Mouse (Mus musculus) hindbrain, embryonic 16.5 days (tissue): ENCODE results near the gene Csf2rb. TPM values are rescaled to one million over a fixed set of nuclear protein-coding genes. Genes with fewer than 3 reads are reported as not detected.

Source experiments
- ATAC-seq: fragments of 200-750 bp; cut with Nextera tagmentation; 2 replicates; pipeline ENCODE4 v1.8.0; 2017; ENCODE audit warnings: moderate TSS enrichment, moderate library complexity
- H3K27ac ChIP-seq: fragments of 300-500 bp; sonication (generic); 2 replicates; pipeline ENCODE4 v1.5.1; 2014; ENCODE audit warnings: low read depth, mild to moderate bottlenecking, control low read depth, low read length, moderate library complexity
- H3K27me3 ChIP-seq: fragments of 300-500 bp; sonication (generic); replicated peaks from 2 replicates; pipeline ENCODE4 v1.6.1; 2014; ENCODE audit warnings: low read length; ENCODE audit not compliant: control insufficient read depth, insufficient read depth
- H3K36me3 ChIP-seq: fragments of 300-500 bp; sonication (generic); 2 replicates; pipeline ENCODE4 v1.6.1; 2014; ENCODE audit warnings: mild to moderate bottlenecking, low read length, moderate library complexity, mixed read lengths; ENCODE audit not compliant: control insufficient read depth, insufficient read depth
- H3K4me1 ChIP-seq: fragments of 300-500 bp; sonication (generic); 2 replicates; pipeline ENCODE4 v1.6.1; 2014; ENCODE audit warnings: low read depth, low read length; ENCODE audit not compliant: control insufficient read depth, insufficient read depth
- H3K4me2 ChIP-seq: fragments of 300-500 bp; sonication (generic); 2 replicates; pipeline ENCODE4 v1.6.1; 2014; ENCODE audit warnings: mild to moderate bottlenecking, low read length, control low read depth, moderate library complexity
- H3K4me3 ChIP-seq: fragments of 300-500 bp; sonication (generic); 2 replicates; pipeline ENCODE4 v1.5.1; 2014; ENCODE audit warnings: mild to moderate bottlenecking, low read length, control low read depth, moderate library complexity
- H3K9ac ChIP-seq: fragments of 300-500 bp; sonication (generic); 2 replicates; pipeline ENCODE4 v1.6.1; 2014; ENCODE audit warnings: low read depth, mild to moderate bottlenecking, control low read depth, low read length, moderate library complexity
- H3K9me3 ChIP-seq: fragments of 300-500 bp; sonication (generic); 2 replicates; pipeline ENCODE4 v1.6.1; 2014; ENCODE audit warnings: mild to moderate bottlenecking, low read length, moderate library complexity; ENCODE audit not compliant: control insufficient read depth
- WGBS: fragments of 180-500 bp; shearing (Covaris S2); extraction: QIAGEN DNeasy Blood & Tissue Kit; methylation state at CpG from one replicate; pipeline ENCODE4 v1.1.7; 2014; 5-methylcytosine and 5-hydroxymethylcytosine counted together
- microRNA-seq: library from miRNA; unstranded; fragments of <30 nt; microRNA quantifications from one replicate; pipeline ENCODE4, GENCODE M21; 2017
- polyA plus RNA-seq: library from polyadenylated mRNA; unstranded; fragments of >200 nt; fragmentation: Nextera tagmentation; extraction: Ambion mirVana; gene quantifications from 2 replicates; pipeline ENCODE4 v1.2.1, GENCODE M21; 2015

Csf2rb gene
- polyA plus RNA-seq, 1 experiment from 2014 or later, result 0.44 TPM

GRCm38 (mm10) chr15:78403301-78403741, 77.8 kb downstream of the Csf2rb start:
- Histone ChIP-seq H3K9ac (peak overlapping the region; percentile 19; the same call in 1 of the 2 replicates), H3K4me3 (no peak overlapping the region), H3K27me3 (peaks cover 2% of the 10 kb centered on the region), H3K27ac (peak overlapping the region; percentile 71), H3K4me1 (peaks cover 28% of the 10 kb centered on the region), H3K36me3 (no peaks in the 10 kb centered on the region), H3K9me3 (no peaks in the 10 kb centered on the region), H3K4me2 (peak overlapping the region; percentile 34; the same call in 1 of the 2 replicates)
- WGBS, result 30% methylated on average over 3 of the region's 3 CpGs
- no peak for ATAC-seq

Small RNA genes within 50 kb of the gene (microRNA-seq; reads per million reads assigned to microRNA genes)
- gene Mir7676-1 (not detected), gene Mir7676-2 (not detected)

Other genes starting within 250 kb of the Csf2rb start
- 15.7 TPM in 2 replicates for gene Cacng2, start 205.7 kb upstream of the Csf2rb start, polyA plus RNA-seq
- gene Ift27, start 151.6 kb upstream of the Csf2rb start, polyA plus RNA-seq, result 108 and 111 TPM in 2 replicates
- gene Pvalb, start 119.4 kb upstream of the Csf2rb start, polyA plus RNA-seq, result 5.8 and 7.0 TPM in 2 replicates
- gene Ncf4, start 81.0 kb upstream of the Csf2rb start, polyA plus RNA-seq, result 1.2 and 1.6 TPM in 2 replicates
- gene Csf2rb2, start 20.0 kb upstream of the Csf2rb start, polyA plus RNA-seq, result 0.06 and 0.16 TPM in 2 replicates
- gene Tex33, start 70.2 kb downstream of the Csf2rb start, polyA plus RNA-seq, result 0.17 TPM in 1 of 2 replicates, not detected in the other
- gene Tst, start 80.2 kb downstream of the Csf2rb start, polyA plus RNA-seq, result 30.3 and 43.5 TPM in 2 replicates
- gene Mpst, start 80.7 kb downstream of the Csf2rb start, polyA plus RNA-seq, result 5.1 and 5.2 TPM in 2 replicates
- 161 and 172 TPM in 2 replicates for gene Kctd17, start 102.8 kb downstream of the Csf2rb start, polyA plus RNA-seq
- gene Tmprss6, start 142.9 kb downstream of the Csf2rb start, polyA plus RNA-seq, result 0.29 and 0.51 TPM in 2 replicates
- gene Il2rb, start 169.5 kb downstream of the Csf2rb start, polyA plus RNA-seq, result 0.26 and 0.37 TPM in 2 replicates
- gene C1qtnf6, start 205.7 kb downstream of the Csf2rb start, polyA plus RNA-seq, result 9.9 and 11.6 TPM in 2 replicates
- gene Sstr3, start 218.9 kb downstream of the Csf2rb start, polyA plus RNA-seq, result 0.95 and 1.1 TPM in 2 replicates
- 4.0 and 5.7 TPM in 2 replicates for gene Rac2, start 247.0 kb downstream of the Csf2rb start, polyA plus RNA-seq